Mouse (Mus musculus) layer of hippocampus, adult 6 months (tissue): ENCODE data around the gene Tcf3. TPM values are rescaled to one million over a fixed set of nuclear protein-coding genes. Genes with fewer than 3 reads are reported as not detected.

Source experiments
- long read RNA-seq, 2 experiments: library from polyadenylated mRNA; unstranded; transcript quantifications; one replicate each; pipeline ENCODE4 v2.0.0; 2019 to 2020
- microRNA-seq: library from miRNA; unstranded; fragments of <30 nt; microRNA quantifications from one replicate; pipeline ENCODE4 v1.2.0, GENCODE M21; 2020
- polyA plus RNA-seq: library from polyadenylated mRNA; unstranded; fragments of <200 nt; fragmentation: Nextera tagmentation; gene quantifications from 2 replicates; pipeline ENCODE4 v1.2.3, GENCODE M21; 2021

The Tcf3 gene
- polyA plus RNA-seq: 7.2 and 9.6 TPM in 2 replicates
- long read RNA-seq, experiment 1, partial matches to known transcripts: 7 of 20 reads
- long read RNA-seq, experiment 1, other reads (novel, unspliced or antisense): 4 of 20 reads
- long read RNA-seq, experiment 2, transcript Tcf3-207 (19 exons, 2,920 nt): minor isoform, 15 of 167 reads
- long read RNA-seq, experiment 2, transcript Tcf3-210 (19 exons, 2,839 nt): minor isoform, 17 of 167 reads
- long read RNA-seq, experiment 2, transcript Tcf3-202 (19 exons, 2,829 nt): major isoform, 29 of 167 reads
- long read RNA-seq, experiment 2, transcript Tcf3-209 (19 exons, 2,950 nt): minor isoform, 19 of 167 reads
- long read RNA-seq, experiment 2, partial matches to known transcripts: 12 of 167 reads
- long read RNA-seq, experiment 2, other reads (novel, unspliced or antisense): 49 of 167 reads

DNA sequence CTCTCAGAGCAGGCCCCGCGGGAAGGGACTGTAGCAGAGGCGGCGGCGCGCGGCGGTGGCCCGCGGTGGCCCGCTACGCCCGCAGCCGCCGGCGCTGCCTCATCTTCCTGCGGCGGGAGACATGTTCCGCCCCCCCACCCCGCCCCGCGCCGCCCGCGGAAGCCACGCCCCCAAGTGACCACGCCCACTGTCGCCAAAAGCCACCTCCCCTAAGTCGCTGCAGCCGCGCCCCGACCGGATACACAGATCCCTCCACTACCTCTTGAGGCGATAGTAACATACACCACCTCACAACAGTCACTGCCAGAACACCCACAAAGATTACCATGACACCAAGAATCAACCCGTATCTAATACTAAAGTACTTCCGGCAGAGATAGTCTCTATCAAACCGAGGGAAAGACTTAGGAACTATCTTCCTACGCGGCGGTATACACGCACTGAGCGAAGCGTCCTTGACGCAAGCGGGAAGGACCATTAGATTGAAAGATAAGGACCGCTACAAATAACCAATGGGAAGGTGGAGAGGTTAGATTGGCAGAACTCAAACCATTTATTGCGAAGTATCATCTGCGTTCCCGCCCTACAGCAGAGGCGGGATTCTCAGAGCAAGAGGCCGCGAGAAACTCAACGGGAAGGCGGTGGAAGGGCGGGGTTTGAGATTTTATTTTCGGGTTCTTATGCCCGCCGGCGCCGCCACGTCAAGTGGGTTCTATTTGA is at the start of gene Tcf3:
TSS of gene Tcf3 (minus strand) at position 135 of the 720 bp plus-strand sequence.

DNA sequence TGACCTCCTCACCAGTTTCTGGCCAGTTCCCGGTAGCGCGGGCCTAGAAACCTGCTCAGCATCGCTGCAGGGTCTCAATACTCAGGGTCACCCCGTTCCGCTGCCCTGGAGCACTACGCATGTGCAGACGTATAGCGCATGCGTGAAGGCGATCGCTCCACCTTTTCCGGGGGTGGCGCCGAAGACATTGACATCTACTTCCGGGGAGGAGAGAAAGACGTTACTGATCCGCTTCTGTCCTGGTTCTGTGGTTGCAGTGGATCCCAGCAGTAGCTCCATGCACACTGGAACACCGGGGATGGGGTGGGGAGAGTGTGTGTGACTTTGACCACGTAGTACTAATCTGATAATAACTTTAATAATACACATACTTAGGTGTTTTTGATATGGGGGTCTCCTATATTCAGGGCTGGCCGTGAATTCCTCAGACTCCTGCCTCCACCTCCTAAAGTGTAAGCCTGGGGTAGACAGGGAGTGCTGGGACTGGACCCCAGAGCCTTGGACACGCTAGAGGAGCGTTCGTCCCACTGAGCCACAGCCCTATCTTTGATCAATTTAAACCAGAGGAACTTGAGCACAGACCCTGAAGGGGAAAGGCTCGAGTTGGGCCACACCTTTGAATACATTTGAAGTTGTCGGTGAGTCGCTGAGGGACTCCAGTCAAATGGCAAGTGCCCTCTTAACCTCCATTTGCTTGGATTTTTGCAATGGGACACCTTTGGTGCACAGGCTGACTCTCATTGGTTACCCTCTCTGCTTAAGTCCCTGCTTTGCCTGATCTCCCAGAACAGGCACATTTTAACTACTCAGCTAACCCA is 26.6 kb downstream of the Tcf3 start, which contains the start of gene Uqcr11:
TSS of gene Uqcr11 (minus strand) at position 147 of the 818 bp plus-strand sequence.

DNA sequence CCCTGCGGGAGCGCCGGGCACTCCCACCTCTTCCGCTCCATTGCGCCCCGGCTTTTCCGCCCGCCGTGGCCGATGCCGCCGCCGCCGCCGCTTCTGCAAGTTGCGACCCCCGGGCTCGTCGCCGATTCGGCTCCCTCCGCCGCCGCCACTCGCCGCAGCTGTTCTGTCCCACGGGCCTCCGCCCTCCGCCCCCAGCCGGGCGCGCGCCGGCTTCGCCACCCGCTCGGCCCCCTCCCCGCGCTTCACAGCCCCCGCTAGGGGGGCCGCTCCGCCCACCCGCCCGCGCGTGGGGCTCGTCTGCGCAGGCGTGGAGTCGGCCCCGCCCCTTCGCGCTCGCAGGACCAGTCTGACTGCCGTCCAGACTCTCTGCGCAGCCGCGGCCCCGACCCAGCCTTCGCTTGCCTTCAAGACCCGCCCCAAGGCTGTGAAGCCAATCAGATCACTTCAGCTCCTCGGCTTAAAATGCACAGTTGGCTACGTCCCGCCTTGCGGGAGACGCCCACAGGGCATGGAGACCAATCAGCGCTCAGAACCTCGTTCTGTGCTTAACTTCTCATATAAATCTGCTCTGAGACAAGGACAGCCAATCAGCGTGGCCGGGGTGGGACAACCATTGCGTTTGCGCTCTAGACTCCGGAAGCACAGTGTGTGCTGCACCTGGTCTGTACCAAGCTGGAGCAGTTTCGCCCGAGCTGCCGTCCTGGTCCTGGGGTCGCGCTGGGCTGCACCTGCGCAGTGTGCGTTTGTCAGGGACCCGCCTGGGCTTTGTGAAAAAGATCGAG is 34.1 kb downstream of the Tcf3 start, which contains the start of gene Mbd3:
TSS of gene Mbd3 (minus strand) at position 360 of the 782 bp plus-strand sequence.

DNA sequence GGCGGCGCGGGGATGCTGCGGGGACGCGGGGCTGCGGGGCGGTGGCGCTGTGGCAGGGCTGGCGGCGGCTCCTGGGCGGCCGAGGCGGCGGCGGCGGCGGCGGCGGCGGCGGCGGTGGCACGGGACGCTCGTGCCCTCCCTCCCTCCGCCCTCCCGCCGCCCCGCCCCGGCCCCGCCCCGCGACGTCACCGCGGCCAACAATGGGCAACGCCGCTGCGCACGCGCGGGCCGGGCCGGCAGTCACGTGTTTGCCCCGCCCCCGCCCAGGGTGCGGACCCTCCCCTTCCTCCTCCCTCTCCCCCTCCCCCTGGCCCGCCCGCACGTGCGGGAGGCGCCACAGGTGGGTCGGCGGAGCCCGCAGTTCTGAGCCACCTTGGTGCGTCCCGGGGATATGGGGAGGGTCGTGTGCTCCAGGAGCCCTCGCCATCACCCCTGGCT is 45.9 kb downstream of the Tcf3 start, which contains the start of gene Mex3d:
TSS of gene Mex3d (minus strand) at position 138 of the 438 bp plus-strand sequence.

Small RNA genes within 50 kb of the gene (microRNA-seq; reads per million reads assigned to microRNA genes)
- gene Gm22721: not detected

Other genes with a start within 250 kb of the Tcf3 start
- gene Mum1, start 207.2 kb downstream of the Tcf3 start, polyA plus RNA-seq: 22.1 and 23.6 TPM in 2 replicates
- gene Ndufs7, start 184.5 kb downstream of the Tcf3 start, polyA plus RNA-seq: 865 and 922 TPM in 2 replicates
- 51.8 and 54.3 TPM in 2 replicates for gene Gamt, start 172.6 kb downstream of the Tcf3 start, polyA plus RNA-seq
- 3.0 and 3.1 TPM in 2 replicates for gene Dazap1, start 172.2 kb downstream of the Tcf3 start, polyA plus RNA-seq
- 2,763 and 3,004 TPM in 2 replicates for gene Rps15, start 141.2 kb downstream of the Tcf3 start, polyA plus RNA-seq
- gene Apc2, start 137.7 kb downstream of the Tcf3 start, polyA plus RNA-seq: 15.7 and 18.9 TPM in 2 replicates
- 33.2 and 34.9 TPM in 2 replicates for gene 2310011J03Rik, start 113.1 kb downstream of the Tcf3 start, polyA plus RNA-seq
- gene Pcsk4, start 104.1 kb downstream of the Tcf3 start, polyA plus RNA-seq: 1.6 and 1.7 TPM in 2 replicates
- gene Reep6, start 103.7 kb downstream of the Tcf3 start, polyA plus RNA-seq: 7.6 and 9.0 TPM in 2 replicates
- gene Adamtsl5, start 85.2 kb downstream of the Tcf3 start, polyA plus RNA-seq: 2.3 and 3.4 TPM in 2 replicates
- gene Plk5, start 77.2 kb downstream of the Tcf3 start, polyA plus RNA-seq: 20.6 and 23.4 TPM in 2 replicates
- 1.4 and 2.5 TPM in 2 replicates for gene Mex3d, start 46.0 kb downstream of the Tcf3 start, polyA plus RNA-seq
- 41.8 and 43.3 TPM in 2 replicates for gene Mbd3, start 34.1 kb downstream of the Tcf3 start, polyA plus RNA-seq
- gene Uqcr11, start 26.8 kb downstream of the Tcf3 start, polyA plus RNA-seq: 1,342 and 1,554 TPM in 2 replicates
- gene Onecut3, start 61.2 kb upstream of the Tcf3 start, polyA plus RNA-seq: not detected in 2 replicates
- 0.09 and 0.10 TPM in 2 replicates for gene Atp8b3, start 105.5 kb upstream of the Tcf3 start, polyA plus RNA-seq
- gene Rexo1, start 127.9 kb upstream of the Tcf3 start, polyA plus RNA-seq: 19.5 and 19.8 TPM in 2 replicates
- 7.5 and 8.9 TPM in 2 replicates for gene Klf16, start 143.7 kb upstream of the Tcf3 start, polyA plus RNA-seq
- gene Abhd17a, start 156.7 kb upstream of the Tcf3 start, polyA plus RNA-seq: 42.4 and 50.1 TPM in 2 replicates
- gene Scamp4, start 169.2 kb upstream of the Tcf3 start, polyA plus RNA-seq: 116 and 118 TPM in 2 replicates
- 3.0 and 3.2 TPM in 2 replicates for gene Adat3, start 169.2 kb upstream of the Tcf3 start, polyA plus RNA-seq
- gene Gm49322, start 172.4 kb upstream of the Tcf3 start, polyA plus RNA-seq: 0.23 and 0.29 TPM in 2 replicates
- 18.6 and 20.5 TPM in 2 replicates for gene Csnk1g2, start 189.2 kb upstream of the Tcf3 start, polyA plus RNA-seq
- gene Btbd2, start 223.4 kb upstream of the Tcf3 start, polyA plus RNA-seq: 22.4 and 26.9 TPM in 2 replicates
- 3.6 and 3.8 TPM in 2 replicates for gene Mknk2, start 244.5 kb upstream of the Tcf3 start, polyA plus RNA-seq